Mouse (Mus musculus) adrenal gland, postnatal 36 days (tissue): ENCODE data around the gene Bag2. TPM values are rescaled to one million over a fixed set of nuclear protein-coding genes. Genes with fewer than 3 reads are reported as not detected.
"Not testable (repeated sequence)": the region's sequence is repeated elsewhere in the genome, so short reads cannot be mapped to it uniquely, and the experiment has no call there.

Experiments
- DNase-seq, 2 experiments: peaks; one replicate each; pipeline ENCODE4 v3.0.0; 2021; ENCODE audit warnings: mixed read lengths in 1 of 2
- total RNA-seq, 2 experiments: library from RNA; stranded (reverse); gene quantifications; 2 replicates each; pipeline ENCODE4 v1.2.3; 2021

Gene Bag2
- total RNA-seq, 2 experiments from 2014 or later, result 14.6 to 17.0 TPM

GRCm38 (mm10) chr1:33751283-33751682, 6.3 kb downstream of the Bag2 start:
- no peak for DNase-seq

DNA sequence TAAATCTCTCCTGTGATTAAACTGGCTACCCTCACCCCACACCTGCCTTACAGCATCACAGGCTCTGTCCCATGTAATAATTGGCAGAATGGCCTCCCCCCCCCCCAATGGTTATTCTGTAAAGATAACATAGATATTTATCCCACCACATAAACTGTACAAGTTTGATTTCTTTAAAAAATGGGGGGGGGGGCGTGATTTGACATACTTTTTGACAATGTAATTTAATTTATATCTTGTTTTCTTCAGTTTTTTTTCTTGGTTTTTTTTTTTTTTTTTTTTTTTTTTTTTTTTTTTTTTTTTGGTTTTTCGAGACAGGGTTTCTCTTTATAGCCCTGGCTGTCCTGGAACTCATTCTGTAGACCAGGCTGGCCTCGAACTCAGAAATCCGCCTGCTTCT, 7.9 kb downstream of the Bag2 start:
- not testable (repeated sequence) for DNase-seq

DNA sequence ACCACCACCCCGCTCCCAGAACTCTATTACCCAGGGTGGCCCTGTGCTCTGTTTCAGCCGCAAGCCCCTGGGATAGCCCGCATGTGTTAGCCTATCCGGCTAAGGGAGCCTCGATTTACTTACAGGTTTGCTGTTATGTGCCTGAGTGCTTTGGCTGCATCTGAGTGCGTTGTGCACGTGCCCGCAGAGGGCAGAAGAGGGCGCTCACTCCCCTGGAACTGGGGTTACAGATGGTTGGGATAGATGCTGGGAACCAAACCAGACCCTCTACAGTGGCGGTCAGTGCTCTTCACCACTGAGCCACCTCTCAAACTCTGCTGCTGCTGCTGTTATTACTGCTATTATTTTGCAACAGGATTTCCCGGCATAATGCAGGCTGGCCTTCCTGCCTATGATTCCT, 8.5 kb downstream of the Bag2 start:
- DNase-seq, result no peak

GRCm38 (mm10) chr1:33745901-33746300, 11.7 kb downstream of the Bag2 start:
- no peak for DNase-seq

- not testable (repeated sequence) for DNase-seq
Measured at GRCm38 (mm10) chr1:33744815-33745214, 12.8 kb downstream of the Bag2 start.

DNA sequence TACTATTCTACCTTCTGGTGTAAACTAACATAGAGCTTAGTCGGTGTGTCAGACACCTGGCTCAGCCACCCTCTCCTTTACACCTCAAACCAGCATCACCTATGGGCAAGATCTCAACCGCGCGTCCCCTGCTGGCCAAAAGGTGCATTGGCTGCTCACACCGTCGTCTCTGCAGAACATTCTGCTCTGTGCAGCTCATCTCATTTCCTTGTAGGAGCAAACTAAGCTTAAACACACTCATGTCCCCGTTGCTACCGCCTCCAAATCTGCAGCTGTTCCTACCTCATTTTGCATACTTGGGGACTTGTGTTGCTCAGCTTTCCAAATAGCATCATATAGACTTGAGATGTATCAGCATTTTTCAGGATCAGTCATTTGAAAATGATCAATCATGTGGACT, 14.7 kb downstream of the Bag2 start:
- peak in 1 of 2 experiments; percentile 40 for DNase-seq

DNA sequence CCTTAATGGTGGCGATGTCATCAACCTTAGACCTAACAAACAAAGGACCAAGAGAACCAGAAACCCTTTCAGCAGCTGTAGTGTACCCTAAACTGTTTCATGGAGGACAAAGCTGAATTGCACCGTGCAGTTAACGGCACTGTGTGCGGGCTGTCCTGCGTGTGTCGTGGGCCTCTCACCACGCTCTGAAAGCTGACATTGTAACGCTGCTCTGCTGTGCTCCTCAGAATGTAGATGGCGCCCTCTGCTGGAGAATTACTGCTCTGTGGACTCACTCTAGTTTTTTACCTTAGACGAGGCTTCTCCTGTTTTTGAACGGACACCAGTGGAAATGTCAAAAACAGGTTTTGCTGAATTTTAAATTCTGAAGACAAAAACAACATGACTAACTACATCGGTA, 18.3 kb downstream of the Bag2 start:
- peak; percentile 81 to 88 for DNase-seq

GRCm38 (mm10) chr1:33738681-33739278, 18.8 kb downstream of the Bag2 start:
- DNase-seq, result no peak

GRCm38 (mm10) chr1:33738281-33738680, 19.3 kb downstream of the Bag2 start:
- no peak for DNase-seq

DNA sequence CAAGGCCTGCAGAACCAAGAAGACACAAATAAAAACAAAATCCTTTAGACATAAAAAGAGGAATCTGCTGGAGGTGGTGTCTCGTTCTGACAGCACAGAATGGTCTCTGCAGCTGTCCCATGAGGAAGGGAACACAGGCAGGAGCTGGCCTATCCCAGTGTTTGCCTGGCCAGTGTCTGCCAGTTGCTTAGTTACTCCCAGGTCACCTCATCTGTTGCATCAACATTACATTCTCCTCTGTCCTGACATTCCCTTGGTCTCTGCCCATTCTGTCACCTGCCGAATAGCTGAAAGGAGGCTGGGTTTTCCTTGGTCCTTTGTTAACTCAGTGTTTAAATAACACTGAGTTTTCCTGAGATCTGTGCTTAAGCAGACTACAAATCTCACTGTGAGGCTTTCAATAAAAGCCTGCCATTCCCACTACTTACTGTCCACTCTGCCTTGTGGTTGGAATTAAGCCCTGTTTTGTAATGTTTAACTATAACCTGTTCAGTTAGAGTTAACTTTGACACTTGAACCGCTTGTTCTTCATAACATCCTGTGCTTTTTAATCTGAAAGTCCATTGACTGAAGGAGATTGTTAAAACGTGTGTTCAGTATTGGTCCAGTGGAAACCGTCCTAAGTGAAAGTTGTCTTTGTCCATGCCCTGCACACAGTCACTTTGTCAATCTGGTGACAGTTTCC, 23.5 kb downstream of the Bag2 start:
- no peak for DNase-seq

DNA sequence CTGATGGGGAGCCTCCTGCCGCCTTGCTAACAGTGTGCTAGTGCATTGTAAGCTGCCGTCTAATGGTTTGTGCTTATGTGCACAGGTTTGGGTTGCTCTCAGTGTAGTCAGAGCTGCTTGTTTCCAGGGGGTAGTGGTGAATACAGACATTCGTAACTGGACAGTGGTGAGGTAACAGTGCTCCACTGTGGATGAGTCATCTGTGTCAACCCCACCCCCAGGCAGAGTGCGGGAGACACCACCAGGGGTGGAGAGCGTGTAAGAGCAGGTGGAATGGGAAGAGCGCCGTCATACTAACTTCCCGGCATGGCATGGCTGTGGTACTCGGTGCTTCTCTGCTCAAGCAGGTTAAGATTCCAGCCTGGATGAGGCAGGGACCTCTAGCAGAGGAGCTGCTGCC, 24.6 kb downstream of the Bag2 start:
- DNase-seq, result no peak

- DNase-seq, result no peak
Measured at GRCm38 (mm10) chr1:33725086-33725485, 32.5 kb downstream of the Bag2 start.

- no peak for DNase-seq
Measured at GRCm38 (mm10) chr1:33724516-33724915, 33.1 kb downstream of the Bag2 start.

GRCm38 (mm10) chr1:33721020-33721419, 36.6 kb downstream of the Bag2 start:
- DNase-seq, result no peak

DNA sequence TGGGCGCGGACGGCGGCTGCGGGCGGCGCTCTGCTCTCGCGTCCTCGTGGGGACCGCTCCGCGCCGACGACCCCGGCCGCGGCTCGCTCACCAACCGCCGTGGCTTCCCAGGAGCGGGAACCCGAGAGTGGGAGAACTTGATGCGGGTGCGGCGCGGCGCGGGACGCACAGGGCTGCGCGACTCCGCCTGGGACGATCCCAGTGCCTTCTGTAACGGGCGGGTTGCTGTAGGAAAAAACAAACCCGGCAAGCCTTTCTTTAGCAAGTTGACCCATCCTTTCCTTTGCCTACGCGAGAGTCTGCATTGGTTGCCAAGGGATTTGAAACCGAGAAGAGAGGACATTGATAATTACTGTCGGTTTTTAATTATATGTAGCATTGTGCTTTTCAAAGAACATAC, 37.4 kb downstream of the Bag2 start:
- DNase-seq, result no peak

GRCm38 (mm10) chr1:33719733-33720225, 37.8 kb downstream of the Bag2 start, which contains the start of gene Rab23:
TSS of gene Rab23 (plus strand) at chr1:33719887.
- DNase-seq, result peak; percentile 84 to 90

GRCm38 (mm10) chr1:33717636-33718035, 40.0 kb downstream of the Bag2 start:
- no peak for DNase-seq

DNA sequence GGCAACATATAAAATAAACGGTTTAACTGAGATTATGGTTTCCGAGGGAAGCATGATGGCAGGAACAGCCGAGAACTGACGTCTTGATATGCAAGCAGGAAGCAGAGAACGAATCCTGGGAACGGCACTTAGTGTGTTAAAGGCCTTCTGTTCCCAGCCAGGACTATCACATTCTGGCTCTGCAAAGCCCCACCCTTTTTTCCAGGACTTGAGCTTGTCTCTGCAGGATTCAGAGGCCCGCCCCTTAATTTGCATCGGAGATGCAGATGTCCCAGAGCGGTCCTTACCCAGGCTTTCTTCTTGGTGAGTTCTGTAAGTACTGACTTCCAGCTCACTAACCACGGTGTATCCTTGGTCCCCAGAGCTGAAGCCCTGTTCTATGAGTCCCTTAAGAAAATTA, 42.8 kb downstream of the Bag2 start:
- no peak for DNase-seq

- DNase-seq, result no peak
Measured at GRCm38 (mm10) chr1:33712026-33712425, 45.6 kb downstream of the Bag2 start.

DNA sequence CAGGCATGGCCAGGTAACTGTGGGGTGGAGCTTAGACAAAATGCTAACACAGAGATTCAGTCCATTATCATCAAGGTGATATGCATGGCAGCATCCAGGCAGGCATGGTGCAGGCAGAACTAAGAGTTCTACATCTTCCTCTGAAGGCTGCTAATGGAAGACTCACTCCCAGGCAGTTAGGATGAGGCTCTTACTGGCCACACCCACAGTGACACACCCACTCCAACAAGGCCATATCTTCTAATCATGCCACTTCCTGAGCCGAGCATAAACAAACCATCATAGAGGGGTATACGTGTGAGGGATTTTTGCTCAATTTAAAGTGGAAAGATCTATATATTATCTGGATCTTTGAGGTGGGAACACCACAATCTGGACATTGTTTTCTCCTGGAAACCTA, 48.0 kb downstream of the Bag2 start:
- no peak for DNase-seq

- DNase-seq, result no peak
Measured at GRCm38 (mm10) chr1:33701244-33701643, 56.4 kb downstream of the Bag2 start.

- no peak for DNase-seq
Measured at GRCm38 (mm10) chr1:33696016-33696415, 61.6 kb downstream of the Bag2 start.
